ENCODE assay signal across 7 mouse cellular contexts in genomic region chr3:95015891-95016531, GRCm38 (mm10). TPM values are rescaled to one million over a fixed set of nuclear protein-coding genes. Genes with fewer than 3 reads are reported as not detected.
DNase-seq lines count a peak whose midpoint lies in the region; ATAC-seq lines count a peak whose summit lies in the region.

No protein-coding gene starts in this region.

- peak overlapping the region; percentile 77 for H3K4me3 ChIP-seq in embryonic facial prominence, embryonic 12.5 days
- H3K4me3 ChIP-seq in limb, embryonic 11.5 days (ENCODE audit: low read depth, low read length) = peak overlapping the region; percentile 89
- H3K4me3 ChIP-seq in midbrain, embryonic 14.5 days (replicated peaks; ENCODE audit: low read depth, low read length) = peak overlapping the region; percentile 74

- peaks cover 20% of the 10 kb centered on the region for H3K4me1 ChIP-seq in embryonic facial prominence, embryonic 12.5 days
- peaks cover 17% of the 10 kb centered on the region for H3K4me1 ChIP-seq in limb, embryonic 11.5 days (ENCODE audit: control insufficient read depth, insufficient read depth, low read length)
- H3K4me1 ChIP-seq in midbrain, embryonic 14.5 days (ENCODE audit: control insufficient read depth, insufficient read depth, low read length) = peaks cover 14% of the 10 kb centered on the region

- ATAC-seq in embryonic facial prominence, embryonic 12.5 days (ENCODE audit: insufficient number of reproducible peaks, insufficient read depth, low FRiP score, low TSS enrichment) = peak; percentile 77
- peak; percentile 73 for ATAC-seq in limb, embryonic 11.5 days (ENCODE audit: insufficient number of reproducible peaks, low FRiP score, low TSS enrichment, low read depth)
- ATAC-seq in midbrain, embryonic 14.5 days (ENCODE audit: low FRiP score, low TSS enrichment) = peak; percentile 75

- H3K9ac ChIP-seq in embryonic facial prominence, embryonic 12.5 days = peak overlapping the region; percentile 64
- peak overlapping the region; percentile 77 for H3K9ac ChIP-seq in limb, embryonic 11.5 days (ENCODE audit: low read length)
- H3K9ac ChIP-seq in midbrain, embryonic 14.5 days (replicated peaks; ENCODE audit: low read length) = peak overlapping the region; percentile 62

- H3K27me3 ChIP-seq in embryonic facial prominence, embryonic 12.5 days = no peaks in the 10 kb centered on the region
- H3K27me3 ChIP-seq in limb, embryonic 11.5 days (ENCODE audit: control insufficient read depth, insufficient read depth, low read length) = no peaks in the 10 kb centered on the region
- no peaks in the 10 kb centered on the region for H3K27me3 ChIP-seq in midbrain, embryonic 14.5 days (ENCODE audit: control insufficient read depth, insufficient read depth, low read length)

- H3K4me2 ChIP-seq in embryonic facial prominence, embryonic 12.5 days (replicated peaks) = peak overlapping the region; percentile 62
- peak overlapping the region; percentile 75 for H3K4me2 ChIP-seq in limb, embryonic 11.5 days (ENCODE audit: low read depth, severe bottlenecking)
- peak overlapping the region; percentile 77 for H3K4me2 ChIP-seq in midbrain, embryonic 14.5 days (ENCODE audit: low read length)

- H3K9me3 ChIP-seq in embryonic facial prominence, embryonic 12.5 days = no peaks in the 10 kb centered on the region
- H3K9me3 ChIP-seq in limb, embryonic 11.5 days (ENCODE audit: control insufficient read depth, low read length) = no peaks in the 10 kb centered on the region
- H3K9me3 ChIP-seq in midbrain, embryonic 14.5 days (ENCODE audit: control insufficient read depth, low read length) = no peaks in the 10 kb centered on the region

- H3K36me3 ChIP-seq in embryonic facial prominence, embryonic 12.5 days = peaks cover 13% of the 10 kb centered on the region
- H3K36me3 ChIP-seq in limb, embryonic 11.5 days (ENCODE audit: control insufficient read depth, insufficient read depth, low read length) = peaks cover 12% of the 10 kb centered on the region
- H3K36me3 ChIP-seq in midbrain, embryonic 14.5 days (ENCODE audit: control insufficient read depth, insufficient read depth, low read length) = peaks cover 16% of the 10 kb centered on the region

- WGBS in embryonic facial prominence, embryonic 12.5 days = under 1% methylated on average over 40 of the region's 40 CpGs
- WGBS in limb, embryonic 11.5 days = under 1% methylated on average over 40 of the region's 40 CpGs
- WGBS in midbrain, embryonic 14.5 days = under 1% methylated on average over 40 of the region's 40 CpGs

- H3K27ac ChIP-seq in embryonic facial prominence, embryonic 12.5 days = peak overlapping the region; percentile 94
- peak overlapping the region; percentile 95 for H3K27ac ChIP-seq in limb, embryonic 11.5 days (replicated peaks; ENCODE audit: low read depth, low read length)
- peak overlapping the region; percentile 94 for H3K27ac ChIP-seq in midbrain, embryonic 14.5 days (replicated peaks; ENCODE audit: low read depth, low read length)

- peak; percentile 92 for DNase-seq in adrenal gland, postnatal 25 days
- peak; percentile 99 for DNase-seq in heart, adult 11 months
- DNase-seq in kidney, adult 18-20 months = peak; percentile 98
- peak; percentile 94 for DNase-seq in limb, embryonic 11.5 days (ENCODE audit: low spot score)
- peak; percentile 93 for DNase-seq in midbrain, embryonic 14.5 days
- DNase-seq in spleen, adult 18-20 months = peak; percentile 81 to 88

RNA-seq across cellular contexts. Expression of gene Zfp687, which starts 0.8 kb away (rescaled TPM):
- total RNA-seq in adrenal gland, postnatal 25 days (2021) = 25.6 and 44.9 TPM in 2 replicates
- polyA plus RNA-seq in embryonic facial prominence, embryonic 12.5 days (2016; fragmentation: Nextera tagmentation; extraction: Ambion mirVana) = 28.7 and 31.3 TPM in 2 replicates
- 28.5 and 33.5 TPM in 2 replicates for polyA plus RNA-seq in limb, embryonic 11.5 days (2014; fragmentation: Nextera tagmentation; extraction: Ambion mirVana)
- 22.5 and 30.0 TPM in 2 replicates for polyA plus RNA-seq in midbrain, embryonic 14.5 days (2014; fragmentation: Nextera tagmentation; extraction: Ambion mirVana)

RNA-seq across cellular contexts. Expression of gene Psmd4, which starts 26.4 kb away (rescaled TPM):
- total RNA-seq in adrenal gland, postnatal 25 days (2021) = 261 and 282 TPM in 2 replicates
- 295 TPM in 2 replicates for polyA plus RNA-seq in embryonic facial prominence, embryonic 12.5 days (2016; fragmentation: Nextera tagmentation; extraction: Ambion mirVana)
- polyA plus RNA-seq in limb, embryonic 11.5 days (2014; fragmentation: Nextera tagmentation; extraction: Ambion mirVana) = 331 and 340 TPM in 2 replicates
- 258 and 282 TPM in 2 replicates for polyA plus RNA-seq in midbrain, embryonic 14.5 days (2014; fragmentation: Nextera tagmentation; extraction: Ambion mirVana)

RNA-seq across cellular contexts. Expression of gene Pi4kb, which starts 41.5 kb away (rescaled TPM):
- total RNA-seq in adrenal gland, postnatal 25 days (2021) = 58.1 and 61.8 TPM in 2 replicates
- polyA plus RNA-seq in embryonic facial prominence, embryonic 12.5 days (2016; fragmentation: Nextera tagmentation; extraction: Ambion mirVana) = 25.6 and 26.1 TPM in 2 replicates
- 25.0 and 28.0 TPM in 2 replicates for polyA plus RNA-seq in limb, embryonic 11.5 days (2014; fragmentation: Nextera tagmentation; extraction: Ambion mirVana)
- 24.3 and 28.7 TPM in 2 replicates for polyA plus RNA-seq in midbrain, embryonic 14.5 days (2014; fragmentation: Nextera tagmentation; extraction: Ambion mirVana)

Comparison
In these comparisons a context has a peak if more than half of its experiments do, and no peak if none do; other contexts are left out.
1. Peak in every context shown above with its lines: DNase-seq, ATAC-seq, H3K4me3 ChIP-seq and H3K27ac ChIP-seq.